Comparison of ENCODE assay signal across 8 mouse cellular contexts in the genomic region with DNA sequence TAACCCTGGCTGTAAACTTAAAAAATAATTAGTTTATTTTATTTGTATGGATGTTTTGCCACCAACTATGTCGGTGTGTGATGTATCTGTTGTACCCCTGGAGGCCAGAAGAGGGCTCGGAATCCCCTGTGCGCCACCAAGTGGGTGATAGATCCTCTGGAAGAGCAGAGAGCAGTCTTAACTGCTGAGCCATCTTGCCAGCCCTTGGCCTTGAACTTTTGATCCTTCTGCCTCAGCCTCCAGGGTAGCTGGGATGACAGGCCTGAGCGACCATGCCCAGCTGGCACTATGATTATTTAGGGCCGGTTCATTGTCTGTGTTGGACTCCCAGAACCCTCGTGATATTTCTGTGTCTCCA. TPM values are rescaled to one million over a fixed set of nuclear protein-coding genes. Genes with fewer than 3 reads are reported as not detected.
DNase-seq lines count a peak whose midpoint lies in the region; ATAC-seq lines count a peak whose summit lies in the region.

No protein-coding gene starts in this region.

- H3K4me2 ChIP-seq in lung, embryonic 15.5 days = peak overlapping the region; percentile 67

- 14% methylated on average over 6 of the region's 6 CpGs for WGBS in lung, embryonic 15.5 days

- peak; percentile 88 for DNase-seq in CD4-positive, CD25-positive, alpha-beta regulatory T cell, adult 2 months (ENCODE audit: low read depth, low spot score)
- peak; percentile 86 for DNase-seq in ZHBTc4 (ENCODE audit: low read depth, low spot score)
- DNase-seq in kidney, adult 11 months = peak; percentile 62
- no peak for DNase-seq in layer of hippocampus, adult 8-10 months (ENCODE audit: low spot score in 2 of 2)

- H3K36me3 ChIP-seq in lung, embryonic 15.5 days = no peaks in the 10 kb centered on the region

- no peaks in the 10 kb centered on the region for H3K9me3 ChIP-seq in lung, embryonic 15.5 days

- peak overlapping the region; percentile 100 for H3K27ac ChIP-seq in lung, embryonic 15.5 days

- ATAC-seq in common myeloid progenitor, adult 5-6 weeks (replicated peaks; ENCODE audit: low read depth, poor library complexity, severe bottlenecking) = peak; percentile 68
- ATAC-seq in granulocyte monocyte progenitor cell, adult 5-6 weeks (replicated peaks; ENCODE audit: poor library complexity, severe bottlenecking) = peak; percentile 58
- ATAC-seq in lung, embryonic 15.5 days (ENCODE audit: borderline replicate concordance, extremely low read depth, low FRiP score, low TSS enrichment) = peak; percentile 74
- peak; percentile 64 for ATAC-seq in neutrophil, adult 5-6 weeks (ENCODE audit: extremely low read depth, insufficient number of reproducible peaks, low FRiP score, poor library complexity, severe bottlenecking)

- H3K27me3 ChIP-seq in lung, embryonic 15.5 days = no peaks in the 10 kb centered on the region

- peak overlapping the region; percentile 27; the same call in 1 of the 2 replicates for H3K9ac ChIP-seq in lung, embryonic 15.5 days

- H3K4me3 ChIP-seq in lung, embryonic 15.5 days = peak overlapping the region; percentile 56

- H3K4me1 ChIP-seq in lung, embryonic 15.5 days = peaks cover 17% of the 10 kb centered on the region

RNA-seq across cellular contexts. Expression of a gene that starts 9.5 kb away (rescaled TPM):
- 1.2 and 1.8 TPM in 2 replicates for total RNA-seq in common myeloid progenitor, adult 5-6 weeks (2017)
- total RNA-seq in granulocyte monocyte progenitor cell, adult 5-6 weeks (2014; fragmentation: Nextera tagmentation) = 0.13 and 1.4 TPM in 2 replicates
- 0.52 and 0.62 TPM in 2 replicates for total RNA-seq in granulocyte monocyte progenitor cell, adult 5-6 weeks (2017)
- 7.2 and 8.7 TPM in 2 replicates for polyA plus RNA-seq in lung, embryonic 15.5 days (2015; fragmentation: Nextera tagmentation; extraction: Ambion mirVana)
- total RNA-seq in neutrophil, adult 5-6 weeks (2017) = 0.35 and 0.61 TPM in 2 replicates
- total RNA-seq in layer of hippocampus, adult 8-10 months (2022) = under 1 TPM; 0.38 to 0.43 (median 0.39) TPM

RNA-seq across cellular contexts. Expression of a gene that starts 14.4 kb away (rescaled TPM):
- 1.1 TPM in 1 of 2 replicates, not detected in the other for total RNA-seq in common myeloid progenitor, adult 5-6 weeks (2017)
- 1.4 TPM in 1 of 2 replicates, not detected in the other for total RNA-seq in granulocyte monocyte progenitor cell, adult 5-6 weeks (2014; fragmentation: Nextera tagmentation)
- total RNA-seq in granulocyte monocyte progenitor cell, adult 5-6 weeks (2017) = 0.05 and 0.09 TPM in 2 replicates
- polyA plus RNA-seq in lung, embryonic 15.5 days (2015; fragmentation: Nextera tagmentation; extraction: Ambion mirVana) = 0.87 and 0.92 TPM in 2 replicates
- total RNA-seq in neutrophil, adult 5-6 weeks (2017) = not detected in 2 replicates
- under 1 TPM in 1 of 4 experiments, not detected in 3; 0.25 TPM for total RNA-seq in layer of hippocampus, adult 8-10 months (2022)

RNA-seq across cellular contexts. Expression of a gene that starts 21.9 kb away (rescaled TPM):
- total RNA-seq in common myeloid progenitor, adult 5-6 weeks (2017) = 11.5 and 14.0 TPM in 2 replicates
- 1.9 and 2.2 TPM in 2 replicates for total RNA-seq in granulocyte monocyte progenitor cell, adult 5-6 weeks (2014; fragmentation: Nextera tagmentation)
- total RNA-seq in granulocyte monocyte progenitor cell, adult 5-6 weeks (2017) = 3.7 and 8.9 TPM in 2 replicates
- 48.5 and 49.6 TPM in 2 replicates for polyA plus RNA-seq in lung, embryonic 15.5 days (2015; fragmentation: Nextera tagmentation; extraction: Ambion mirVana)
- total RNA-seq in neutrophil, adult 5-6 weeks (2017) = 32.6 and 38.4 TPM in 2 replicates
- 10 to 100 TPM in 1 of 4 experiments, 1 to 10 TPM in 3; 6.4 to 10.7 (median 9.3) TPM for total RNA-seq in layer of hippocampus, adult 8-10 months (2022)

RNA-seq across cellular contexts. Expression of a gene that starts 35.1 kb away (rescaled TPM):
- total RNA-seq in common myeloid progenitor, adult 5-6 weeks (2017) = 9.6 and 13.1 TPM in 2 replicates
- 4.6 and 5.3 TPM in 2 replicates for total RNA-seq in granulocyte monocyte progenitor cell, adult 5-6 weeks (2014; fragmentation: Nextera tagmentation)
- total RNA-seq in granulocyte monocyte progenitor cell, adult 5-6 weeks (2017) = 5.1 and 7.9 TPM in 2 replicates
- 28.6 and 31.1 TPM in 2 replicates for polyA plus RNA-seq in lung, embryonic 15.5 days (2015; fragmentation: Nextera tagmentation; extraction: Ambion mirVana)
- 32.0 and 39.3 TPM in 2 replicates for total RNA-seq in neutrophil, adult 5-6 weeks (2017)
- 1 to 10 TPM; 3.0 to 4.9 (median 3.9) TPM for total RNA-seq in layer of hippocampus, adult 8-10 months (2022)

RNA-seq across cellular contexts. Expression of a gene that starts 44.4 kb away (rescaled TPM):
- total RNA-seq in common myeloid progenitor, adult 5-6 weeks (2017) = 5.5 and 6.0 TPM in 2 replicates
- total RNA-seq in granulocyte monocyte progenitor cell, adult 5-6 weeks (2014; fragmentation: Nextera tagmentation) = 3.8 and 10.6 TPM in 2 replicates
- 3.8 and 6.3 TPM in 2 replicates for total RNA-seq in granulocyte monocyte progenitor cell, adult 5-6 weeks (2017)
- 74.8 and 78.3 TPM in 2 replicates for polyA plus RNA-seq in lung, embryonic 15.5 days (2015; fragmentation: Nextera tagmentation; extraction: Ambion mirVana)
- total RNA-seq in neutrophil, adult 5-6 weeks (2017) = 20.7 and 24.3 TPM in 2 replicates
- total RNA-seq in layer of hippocampus, adult 8-10 months (2022) = 100 to 1,000 TPM; 559 to 594 (median 575) TPM

Comparison
In these comparisons a context has a peak if more than half of its experiments do, and no peak if none do; other contexts are left out.
1. DNase-seq: peak in CD4-positive, CD25-positive, alpha-beta regulatory T cell, adult 2 months (single experiment), ZHBTc4 (single experiment) and kidney, adult 11 months (single experiment); none in layer of hippocampus, adult 8-10 months (0 of 2).
2. Peak in every context shown above with its lines, with median percentiles within 50 percentile points of each other: ATAC-seq.